Mouse (Mus musculus) cerebellum, adult 2 months (tissue): ENCODE measurements around the gene Milr1.

Experiments
- CTCF ChIP-seq: fragments of 200-500 bp; IDR thresholded peaks from 2 replicates; pipeline ENCODE4 v1.5.1; 2011; ENCODE audit warnings: low read depth, mild to moderate bottlenecking, control low read depth, low read length, moderate library complexity, borderline replicate concordance; ENCODE audit not compliant: insufficient read depth
- POLR2A ChIP-seq: fragments of 200-500 bp; IDR thresholded peaks from 2 replicates; pipeline ENCODE4 v1.6.1; 2011; ENCODE audit warnings: low read length, control low read depth, borderline replicate concordance; ENCODE audit not compliant: insufficient read depth

DNA sequence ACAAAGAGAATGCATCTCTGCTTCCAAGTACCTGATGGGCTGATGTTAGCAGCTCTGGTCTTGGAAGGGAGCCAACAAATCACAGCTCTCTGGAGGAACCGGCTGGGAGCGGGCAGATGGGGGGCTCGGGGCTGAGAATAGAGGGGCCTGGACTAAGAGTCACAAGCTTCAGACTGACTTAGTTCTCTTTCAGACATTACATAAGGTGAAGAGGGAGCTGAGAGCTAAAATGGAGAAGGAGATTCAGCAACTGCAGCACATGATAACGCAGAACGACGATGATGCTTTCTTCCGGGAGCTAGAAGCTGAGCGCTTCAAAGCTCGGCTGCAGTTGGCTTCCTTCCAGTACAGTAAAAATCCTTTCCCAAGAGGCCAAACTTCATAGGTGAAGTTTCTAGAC lies 67.3 kb downstream of the Milr1 start:
- TF ChIP-seq CTCF: no peak
- TF ChIP-seq POLR2A: no peak
